Mouse (Mus musculus): ENCODE data around the gene Fkbp10. TPM values are rescaled to one million over a fixed set of nuclear protein-coding genes. Genes with fewer than 3 reads are reported as not detected.

Fkbp10 gene
- 1 to 10 TPM; 7.2 to 7.4 TPM for total RNA-seq (2021)
- long read RNA-seq, experiment 1, transcript Fkbp10-201 (10 exons, 2,584 nt): major isoform, 9 of 9 reads
- long read RNA-seq, experiment 1, partial matches to known transcripts: 0 of 9 reads
- long read RNA-seq, experiment 1, other reads (novel, unspliced or antisense): 0 of 9 reads
- long read RNA-seq, experiment 2, partial matches to known transcripts: 1 of 3 reads
- long read RNA-seq, experiment 2, other reads (novel, unspliced or antisense): 0 of 3 reads

DNA sequence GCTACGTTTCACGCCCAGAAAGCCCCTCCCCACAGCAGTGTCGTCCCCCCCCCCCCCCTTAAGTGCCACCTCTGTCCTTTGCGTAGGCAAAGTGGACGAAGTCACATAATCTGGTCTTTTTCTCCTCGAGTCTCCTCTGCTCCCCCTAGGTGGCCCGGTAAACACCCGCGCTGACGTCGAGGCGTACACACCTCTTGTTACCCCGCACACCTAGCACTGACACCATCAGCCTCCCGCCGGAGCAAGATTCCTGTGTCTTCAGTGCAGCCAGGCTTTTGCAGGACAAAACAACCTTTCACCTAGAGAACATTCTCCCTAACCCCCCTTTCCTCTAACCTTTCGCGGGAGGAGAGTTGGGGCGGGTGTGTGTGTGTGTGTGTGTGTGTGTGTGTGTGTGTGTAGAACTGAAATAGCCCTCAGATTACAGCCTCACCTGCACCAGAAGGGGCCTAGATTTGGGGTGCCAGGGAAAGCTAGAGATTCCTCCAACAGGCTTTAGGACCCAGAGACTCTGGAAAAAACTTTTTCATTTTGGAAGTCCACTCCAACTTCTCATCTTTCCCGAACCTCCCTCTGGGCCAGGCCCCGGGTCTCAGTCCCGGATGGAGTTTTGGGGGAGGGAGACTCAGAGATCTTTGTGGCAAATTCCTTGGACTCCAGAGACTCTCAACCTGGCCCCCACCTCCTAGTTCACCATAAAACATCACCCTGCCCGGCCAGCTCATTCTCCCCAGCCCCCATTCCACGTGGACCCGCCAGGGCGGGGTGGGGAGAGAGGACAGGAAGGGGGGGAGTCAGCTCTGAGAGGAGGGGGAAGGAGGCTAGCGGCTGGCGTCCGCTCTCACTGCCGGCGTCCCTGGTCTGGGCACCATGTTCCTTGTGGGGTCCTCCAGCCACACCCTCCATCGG, at the start of gene Fkbp10:
Gene Fkbp10, plus strand, starts transcription at position 784 of the 909 bp plus-strand sequence.
- DNase-seq: peak; percentile 79 to 80

- DNase-seq: no peak
Measured at GRCm38 (mm10) chr11:100369145-100369544, 46.4 kb upstream of the Fkbp10 start.

DNA sequence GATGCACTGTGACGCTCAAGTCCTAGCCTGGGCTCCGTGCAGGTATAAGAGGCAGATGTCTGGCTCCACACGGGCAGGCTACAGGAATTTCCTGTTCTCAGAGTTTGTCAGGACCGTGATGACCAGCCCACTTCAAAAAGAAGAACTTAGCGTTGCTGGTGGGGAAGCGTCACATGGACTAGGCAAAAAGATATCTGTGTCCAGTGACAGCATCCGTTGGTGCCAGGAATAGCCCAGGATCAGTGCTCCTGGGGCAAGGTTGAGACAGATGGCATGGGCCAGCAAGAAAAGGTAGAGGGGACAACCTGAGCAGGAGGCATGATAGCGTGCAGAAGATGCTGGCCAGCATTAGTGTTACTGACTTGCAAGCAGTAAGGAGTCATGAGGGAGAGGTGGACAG, 45.7 kb upstream of the Fkbp10 start:
- peak in 1 of 2 experiments; percentile 31 for DNase-seq

DNA sequence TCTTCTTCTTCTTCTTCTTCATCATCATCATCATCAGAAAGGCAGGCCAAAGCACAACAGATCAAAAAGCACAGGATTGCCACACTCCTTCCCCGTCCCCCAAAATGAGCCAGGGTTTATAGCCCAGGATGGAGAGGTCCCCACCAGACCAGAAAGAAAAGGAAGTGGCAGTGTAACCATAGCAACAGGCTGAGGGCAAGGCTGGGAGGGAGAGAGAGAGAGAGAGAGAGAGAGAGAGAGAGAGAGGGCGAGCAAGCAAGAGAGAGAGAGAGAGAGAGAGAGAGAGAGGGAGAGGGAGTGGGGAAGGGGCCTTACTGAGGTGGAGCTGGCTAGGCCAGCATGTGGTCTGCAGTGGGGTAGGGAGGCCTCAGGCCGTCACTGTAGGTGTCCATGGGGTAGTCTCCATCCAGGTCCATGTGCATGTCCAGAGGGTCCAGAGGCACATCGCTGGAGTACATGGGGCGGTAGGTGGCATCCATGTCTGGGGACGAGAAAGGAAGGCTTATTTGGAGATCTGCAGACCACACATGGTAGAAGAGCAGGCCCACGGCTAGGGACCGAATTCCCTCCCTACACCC, 43.4 kb upstream of the Fkbp10 start:
- DNase-seq: no peak

DNA sequence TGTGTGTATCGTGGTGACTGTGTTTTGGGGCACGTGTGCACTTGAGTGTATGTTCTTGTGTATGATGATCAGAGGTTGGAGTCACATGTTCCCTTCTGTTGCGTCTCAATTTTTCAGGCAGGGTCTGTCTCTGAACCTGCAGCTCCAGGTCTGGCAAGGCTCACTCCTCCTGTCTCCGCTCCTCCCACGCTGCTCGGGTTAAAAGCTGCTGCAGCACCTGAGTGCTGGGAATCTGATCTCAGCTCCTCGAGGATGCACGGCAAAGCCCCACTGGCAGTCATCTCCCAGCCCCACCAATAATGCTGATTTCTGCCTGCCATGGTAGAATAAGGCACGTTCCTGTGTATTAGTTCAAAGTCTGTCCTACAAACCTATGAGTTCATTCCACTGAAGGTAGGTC, 40.4 kb upstream of the Fkbp10 start:
- DNase-seq: no peak

DNA sequence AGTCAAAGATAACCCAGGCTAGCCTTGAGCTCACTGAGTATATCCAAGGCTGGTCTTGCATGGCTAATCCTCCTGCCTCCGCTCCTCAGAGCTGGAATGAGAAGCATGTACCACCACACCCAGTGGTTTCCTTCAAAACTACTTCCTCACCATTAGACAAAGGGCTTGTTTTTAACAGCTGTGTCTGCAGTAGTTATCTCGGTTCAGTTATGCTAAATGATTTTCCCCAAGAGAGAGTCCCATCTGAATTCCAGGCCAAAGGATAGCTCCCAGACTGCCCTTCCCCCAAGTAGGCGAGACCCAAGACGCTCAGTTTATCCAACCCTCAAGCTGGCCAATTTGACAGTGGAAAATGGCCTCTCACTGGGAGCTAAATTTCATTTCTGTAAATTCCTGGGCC, 39.5 kb upstream of the Fkbp10 start:
- peak in 1 of 2 experiments; percentile 67 for DNase-seq

GRCm38 (mm10) chr11:100376746-100377389, 38.6 kb upstream of the Fkbp10 start:
- DNase-seq: no peak

- no peak for DNase-seq
Measured at GRCm38 (mm10) chr11:100377989-100378388, 37.5 kb upstream of the Fkbp10 start.

GRCm38 (mm10) chr11:100378446-100378845, 37.1 kb upstream of the Fkbp10 start:
- DNase-seq: no peak

DNA sequence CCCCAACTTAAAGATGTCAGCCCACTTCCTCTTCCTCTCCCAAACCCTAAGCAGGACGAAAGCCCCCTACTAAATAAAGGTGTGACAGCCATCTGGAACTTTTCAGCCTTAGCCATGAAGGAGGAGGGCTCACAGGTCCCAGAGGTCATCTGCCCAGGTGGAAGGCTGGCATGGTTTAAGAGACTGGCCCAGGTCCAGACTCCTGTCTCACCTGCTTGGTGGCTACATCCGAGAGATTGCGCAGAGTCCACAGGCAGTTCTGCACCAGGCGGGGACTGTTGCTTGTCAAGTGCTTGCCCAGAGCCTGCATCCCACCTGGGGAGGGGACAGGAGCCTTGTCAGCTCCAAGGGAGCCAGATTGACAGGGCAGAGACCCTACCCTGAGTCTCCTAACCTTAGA, 36.2 kb upstream of the Fkbp10 start:
- no peak for DNase-seq

DNA sequence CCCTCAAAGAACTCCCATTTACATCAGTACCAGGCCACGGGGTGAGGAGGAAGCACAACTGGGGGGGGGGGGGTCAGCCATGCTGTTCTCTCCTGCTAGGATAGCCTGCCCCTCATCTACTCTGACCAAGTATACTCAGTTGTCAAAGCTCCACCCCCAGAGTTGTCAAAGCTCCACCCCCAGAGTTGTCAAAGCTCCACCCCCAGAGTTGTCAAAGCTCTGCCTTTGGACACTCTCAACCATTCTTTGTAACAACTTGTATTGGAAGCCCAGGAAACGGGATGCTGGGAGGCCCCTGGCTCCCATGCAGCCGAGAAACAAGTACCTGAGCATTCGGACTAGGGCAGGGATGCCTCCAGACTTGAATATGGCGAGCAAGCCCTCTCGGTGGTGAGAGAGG, 32.8 kb upstream of the Fkbp10 start:
- no peak for DNase-seq

DNA sequence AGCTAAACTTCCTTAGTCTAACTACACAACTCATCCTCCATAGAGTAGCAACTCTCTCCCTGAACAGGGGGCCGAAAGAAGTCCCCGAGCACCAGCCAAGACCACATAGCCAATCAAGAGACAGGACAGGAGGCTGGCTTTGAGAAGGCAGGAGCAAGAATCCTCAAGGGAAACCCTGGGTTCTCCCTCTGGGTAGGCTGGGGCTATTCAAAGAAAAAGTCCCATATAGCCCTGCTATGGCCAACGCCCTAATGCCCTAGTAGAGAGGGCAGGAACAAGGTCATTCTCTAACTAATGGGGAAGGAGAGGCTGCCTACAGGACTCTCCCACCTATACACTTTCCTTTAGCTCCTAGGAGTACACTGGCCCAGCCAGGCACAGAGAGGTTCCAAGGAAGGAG, 30.5 kb upstream of the Fkbp10 start:
- DNase-seq: no peak

DNA sequence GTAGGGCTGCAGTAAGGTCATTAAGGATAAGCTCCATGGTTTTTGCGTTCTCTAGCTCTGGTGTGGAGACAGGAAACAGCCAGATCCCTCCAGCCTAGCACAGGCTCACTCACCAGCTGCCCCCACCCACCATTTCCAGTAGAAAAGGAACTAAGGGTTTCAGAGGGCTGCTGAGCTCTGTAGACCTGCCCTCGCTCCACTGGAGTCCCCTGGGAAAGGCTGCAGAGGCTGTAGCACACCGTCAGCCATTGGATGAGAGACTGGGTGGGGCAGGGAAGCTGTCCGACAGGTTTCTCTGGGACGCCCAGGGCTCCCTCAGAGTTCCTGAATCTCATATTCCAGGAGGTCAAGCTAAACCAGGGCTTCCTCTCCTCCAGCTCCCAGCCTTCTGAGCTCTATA, 28.9 kb upstream of the Fkbp10 start:
- DNase-seq: peak; percentile 50 to 59

GRCm38 (mm10) chr11:100387111-100387510, 28.4 kb upstream of the Fkbp10 start:
- no peak for DNase-seq

DNA sequence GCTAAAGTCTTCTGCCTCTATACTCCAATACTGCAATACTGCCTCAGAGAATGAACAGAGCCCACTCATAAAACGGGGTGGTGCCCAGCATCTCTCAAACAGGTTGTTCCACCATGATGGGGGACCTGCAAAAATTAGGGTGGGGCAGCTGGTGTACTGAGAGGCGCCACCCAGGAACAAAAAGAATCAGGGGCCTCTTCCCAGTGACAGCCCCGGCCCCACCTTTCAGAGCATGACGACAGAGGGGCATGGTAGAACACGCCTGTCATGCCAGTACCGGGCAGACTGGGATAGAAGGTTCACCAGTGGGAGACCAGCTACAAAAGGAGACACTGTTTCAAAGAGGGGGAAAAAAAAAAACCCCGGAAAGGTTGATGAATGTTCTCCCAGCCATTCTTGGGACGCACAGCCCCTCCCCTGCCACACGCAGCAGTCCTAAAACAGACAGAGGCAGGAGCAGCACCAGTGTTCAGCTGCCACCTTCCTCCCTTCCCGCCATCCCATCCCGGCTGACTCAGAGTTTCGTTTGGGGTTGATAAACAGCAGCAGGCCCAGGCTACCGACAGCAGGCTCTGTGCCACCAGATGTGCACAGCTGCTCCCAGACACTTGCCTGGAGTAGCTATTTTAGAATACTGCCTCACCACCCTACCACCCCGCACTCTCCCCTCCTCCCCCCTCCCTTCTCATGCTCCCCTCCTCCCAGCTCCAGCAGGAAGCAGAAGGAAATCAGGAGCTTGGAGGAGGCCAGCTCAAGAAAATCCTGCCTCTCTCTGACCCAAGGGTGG, 27.7 kb upstream of the Fkbp10 start:
- DNase-seq: peak; percentile 87 to 93

- DNase-seq: peak; percentile 91 to 92
Measured at GRCm38 (mm10) chr11:100388588-100388987, 26.9 kb upstream of the Fkbp10 start.

GRCm38 (mm10) chr11:100389931-100390445, 25.5 kb upstream of the Fkbp10 start:
- DNase-seq: peak; percentile 79 to 84

GRCm38 (mm10) chr11:100391081-100391883, 24.2 kb upstream of the Fkbp10 start:
- DNase-seq: peak; percentile 91 to 97

- no peak for DNase-seq
Measured at GRCm38 (mm10) chr11:100391884-100392345, 23.6 kb upstream of the Fkbp10 start.

DNA sequence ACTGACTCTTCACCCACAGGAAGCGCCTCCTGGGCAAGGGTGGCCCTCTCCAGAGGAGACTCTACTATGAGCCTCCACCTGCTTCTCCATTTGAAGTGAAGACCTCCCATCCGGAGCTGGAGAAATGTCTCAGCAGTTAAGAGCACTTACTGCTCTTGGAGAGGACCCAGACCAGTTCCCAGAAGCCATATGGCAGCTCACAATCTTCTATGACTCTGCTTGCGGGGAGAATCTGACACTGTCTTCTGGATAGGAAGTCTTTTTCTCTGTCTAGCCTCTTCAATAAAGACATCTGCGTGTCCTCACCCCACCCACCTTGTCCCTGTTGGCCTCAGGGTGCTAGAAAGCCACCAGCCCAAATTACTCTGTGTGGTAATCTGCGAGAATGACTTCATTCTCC, 22.5 kb upstream of the Fkbp10 start:
- DNase-seq: peak; percentile 37 to 50
